Mouse (Mus musculus) left cerebral cortex, adult 2 months (tissue): Measurements from ENCODE around the gene Axin2. TPM values are rescaled to one million over a fixed set of nuclear protein-coding genes. Genes with fewer than 3 reads are reported as not detected.
A peak's percentile ranks its signal among the peaks of the same experiment; 100 is the strongest.

Experiments used
- DNase-seq, 2 experiments: peaks; one replicate each; pipeline ENCODE4 v3.0.0; 2021 to 2022; ENCODE audit warnings: low spot score in 2 of 2, mixed read lengths in 1 of 2; ENCODE audit errors: extremely low spot score in 1 of 2
- H3K27ac ChIP-seq: fragments of 200-600 bp; 2 replicates; pipeline ENCODE4 v1.8.1; 2022
- H3K4me3 ChIP-seq: fragments of 200-600 bp; 2 replicates; pipeline ENCODE4 v1.8.1; 2022
- CTCF ChIP-seq: fragments of 200-600 bp; IDR thresholded peaks from 2 replicates; pipeline ENCODE4 v1.8.1; 2022; ENCODE audit warnings: antibody characterized with exemption, mild to moderate bottlenecking, moderate library complexity
- intact Hi-C: fragments of 180-260 bp; cut with DNase I; formaldehyde crosslinking; loops from one replicate; pipeline ENCODE4 v1.15.1; 2025
- total RNA-seq, 2 experiments: library from RNA; stranded (reverse); gene quantifications; 2 replicates each; pipeline ENCODE4 v1.2.3; 2021

Axin2 gene
- total RNA-seq, 2 experiments from 2014 or later: 34.0 to 38.7 TPM

GRCm38 (mm10) chr11:108891111-108891870, 28.9 kb upstream of the Axin2 start:
- no peak for TF ChIP-seq CTCF
- H3K4me3 ChIP-seq: peak overlapping the region; percentile 36
- intact Hi-C loops: loop anchor here (2.0 to 5.0 kb wide), 2 partner anchors 30 to 134 kb away; partner anchors contain the start of gene Axin2
- peak in 1 of 2 experiments; percentile 12 for DNase-seq
- peak overlapping the region; percentile 28 for H3K27ac ChIP-seq

- Histone ChIP-seq H3K27ac (no peak overlapping the region; the same call in 1 of the 2 replicates), H3K4me3 (peak overlapping the region; percentile 36)
- TF ChIP-seq CTCF: no peak
- no peak for DNase-seq
- intact Hi-C loops: loop anchor here (2.0 to 5.0 kb wide), 2 partner anchors 29 to 135 kb away; partner anchors contain the start of gene Axin2
Measured at GRCm38 (mm10) chr11:108891871-108892380, 28.2 kb upstream of the Axin2 start.

GRCm38 (mm10) chr11:108892406-108892805, 27.7 kb upstream of the Axin2 start:
- TF ChIP-seq CTCF: no peak
- no peak for DNase-seq
- intact Hi-C loops: loop anchor here (5.0 kb wide), 1 partner anchor 135 kb away; no protein-coding TSS in a partner anchor
- Histone ChIP-seq H3K27ac (no peak overlapping the region), H3K4me3 (no peak overlapping the region)

GRCm38 (mm10) chr11:108893232-108893790, 26.8 kb upstream of the Axin2 start:
- intact Hi-C loops: loop anchor here (5.0 kb wide), 1 partner anchor 136 kb away; no protein-coding TSS in a partner anchor
- DNase-seq: no peak
- H3K4me3 ChIP-seq: no peak overlapping the region
- no peak for TF ChIP-seq CTCF
- no peak overlapping the region for H3K27ac ChIP-seq

GRCm38 (mm10) chr11:108893855-108894510, 26.2 kb upstream of the Axin2 start:
- Histone ChIP-seq H3K27ac (no peak overlapping the region), H3K4me3 (no peak overlapping the region)
- no peak for DNase-seq
- intact Hi-C loops: loop anchor here (5.0 kb wide), 1 partner anchor 137 kb away; no protein-coding TSS in a partner anchor
- TF ChIP-seq CTCF: no peak

- intact Hi-C loops: no loop called here
- Histone ChIP-seq H3K27ac (no peak overlapping the region), H3K4me3 (no peak overlapping the region)
- TF ChIP-seq CTCF: no peak
- no peak for DNase-seq
Measured at GRCm38 (mm10) chr11:108897034-108897433, 23.1 kb upstream of the Axin2 start.

- intact Hi-C loops: no loop called here
- H3K27ac ChIP-seq: no peak overlapping the region
- DNase-seq: no peak
- TF ChIP-seq CTCF: no peak
- no peak overlapping the region for H3K4me3 ChIP-seq
Measured at GRCm38 (mm10) chr11:108898063-108898462, 22.1 kb upstream of the Axin2 start.

- H3K27ac ChIP-seq: no peak overlapping the region
- H3K4me3 ChIP-seq: no peak overlapping the region
- intact Hi-C loops: no loop called here
- DNase-seq: no peak
- no peak for TF ChIP-seq CTCF
Measured at GRCm38 (mm10) chr11:108898483-108898882, 21.7 kb upstream of the Axin2 start.

GRCm38 (mm10) chr11:108900718-108901488, 19.2 kb upstream of the Axin2 start:
- Histone ChIP-seq H3K4me3 (no peak overlapping the region), H3K27ac (no peak overlapping the region)
- no peak for TF ChIP-seq CTCF
- peak in 1 of 2 experiments; percentile 52 for DNase-seq
- intact Hi-C loops: no loop called here

- H3K4me3 ChIP-seq: no peak overlapping the region
- no peak for DNase-seq
- TF ChIP-seq CTCF: no peak
- intact Hi-C loops: no loop called here
- H3K27ac ChIP-seq: no peak overlapping the region
Measured at GRCm38 (mm10) chr11:108901670-108902069, 18.5 kb upstream of the Axin2 start.

GRCm38 (mm10) chr11:108902303-108902702, 17.8 kb upstream of the Axin2 start:
- TF ChIP-seq CTCF: no peak
- Histone ChIP-seq H3K27ac (no peak overlapping the region), H3K4me3 (no peak overlapping the region)
- DNase-seq: no peak
- intact Hi-C loops: no loop called here
